Mouse (Mus musculus) embryonic facial prominence, embryonic 12.5 days (tissue): ENCODE measurements around the gene Mpc1. TPM values are rescaled to one million over a fixed set of nuclear protein-coding genes. Genes with fewer than 3 reads are reported as not detected.
"Not testable (repeated sequence)": the region's sequence is repeated elsewhere in the genome, so short reads cannot be mapped to it uniquely, and the experiment has no call there.

ENCODE experiments used
- ATAC-seq: fragments of 200-750 bp; cut with Nextera tagmentation; 2 replicates; pipeline ENCODE4 v1.8.0; 2017; ENCODE audit not compliant: insufficient number of reproducible peaks, insufficient read depth, low FRiP score, low TSS enrichment
- H3K27ac ChIP-seq: fragments of 300-500 bp; sonication (generic); 2 replicates; pipeline ENCODE4 v1.5.1; 2016; ENCODE audit warnings: mild to moderate bottlenecking
- H3K27me3 ChIP-seq: fragments of 300-500 bp; sonication (generic); 2 replicates; pipeline ENCODE4 v1.6.1; 2016; ENCODE audit warnings: mild to moderate bottlenecking, moderate library complexity
- H3K36me3 ChIP-seq: fragments of 300-500 bp; sonication (generic); 2 replicates; pipeline ENCODE4 v1.6.1; 2016; ENCODE audit warnings: mild to moderate bottlenecking
- H3K4me1 ChIP-seq: fragments of 300-500 bp; sonication (generic); 2 replicates; pipeline ENCODE4 v1.6.1; 2016
- H3K4me2 ChIP-seq: fragments of 300-500 bp; sonication (generic); replicated peaks from 2 replicates; pipeline ENCODE4 v1.6.1; 2016; ENCODE audit warnings: mild to moderate bottlenecking, moderate library complexity
- H3K4me3 ChIP-seq: fragments of 300-500 bp; sonication (generic); 2 replicates; pipeline ENCODE4 v1.5.1; 2016; ENCODE audit warnings: mild to moderate bottlenecking
- H3K9ac ChIP-seq: fragments of 300-500 bp; sonication (generic); 2 replicates; pipeline ENCODE4 v1.6.1; 2016; ENCODE audit warnings: mild to moderate bottlenecking, moderate library complexity
- H3K9me3 ChIP-seq: fragments of 300-500 bp; sonication (generic); 2 replicates; pipeline ENCODE4 v1.6.1; 2016; ENCODE audit warnings: mild to moderate bottlenecking, moderate library complexity
- WGBS: fragments of 180-500 bp; shearing (Covaris S2); methylation state at CpG from one replicate; pipeline ENCODE4 v1.1.7; 2016; 5-methylcytosine and 5-hydroxymethylcytosine counted together
- polyA plus RNA-seq: library from polyadenylated mRNA; unstranded; fragments of >200 nt; fragmentation: Nextera tagmentation; extraction: Ambion mirVana; gene quantifications from 2 replicates; pipeline ENCODE4 v1.2.1, GENCODE M21; 2016

Mpc1 gene
- polyA plus RNA-seq, 1 experiment from 2014 or later, result 122 TPM

GRCm38 (mm10) chr17:8251704-8252103, 31.0 kb upstream of the Mpc1 start:
- Histone ChIP-seq H3K4me1 (no peaks in the 10 kb centered on the region), H3K27ac (no peak overlapping the region), H3K4me2 (no peak overlapping the region), H3K9me3 (no peaks in the 10 kb centered on the region), H3K4me3 (no peak overlapping the region), H3K27me3 (no peaks in the 10 kb centered on the region), H3K36me3 (no peaks in the 10 kb centered on the region), H3K9ac (no peak overlapping the region)
- WGBS, result 90% methylated on average over 7 of the region's 7 CpGs
- ATAC-seq, result no peak

DNA sequence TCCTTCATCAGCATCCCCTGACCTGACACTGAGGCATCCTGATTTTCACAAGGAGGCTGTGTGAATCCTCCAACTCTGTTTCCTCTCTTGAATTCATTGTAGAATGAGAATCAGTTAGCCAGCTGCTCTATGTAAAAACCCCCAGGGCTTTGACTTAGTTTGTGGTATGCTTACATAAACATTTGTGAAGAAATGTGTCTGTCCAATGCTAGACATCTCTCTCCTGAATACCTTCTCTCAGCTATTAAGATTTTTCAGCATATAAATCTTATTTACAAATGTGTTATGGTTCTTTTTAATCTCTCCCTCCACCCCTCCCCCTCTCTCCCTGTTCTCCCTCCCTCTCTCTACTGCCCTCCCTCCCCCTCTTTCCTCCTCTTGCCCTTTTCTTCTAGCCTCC, 28.4 kb upstream of the Mpc1 start:
- no peaks in the 10 kb centered on the region for H3K4me1 ChIP-seq
- no peak overlapping the region for H3K4me2 ChIP-seq
- no peak overlapping the region for H3K4me3 ChIP-seq
- H3K27me3 ChIP-seq, result no peaks in the 10 kb centered on the region
- H3K9me3 ChIP-seq, result no peaks in the 10 kb centered on the region
- ATAC-seq, result no peak
- H3K9ac ChIP-seq, result no peak overlapping the region
- no peaks in the 10 kb centered on the region for H3K36me3 ChIP-seq
- H3K27ac ChIP-seq, result no peak overlapping the region

GRCm38 (mm10) chr17:8254914-8255313, 27.8 kb upstream of the Mpc1 start:
- Histone ChIP-seq H3K27ac (no peak overlapping the region), H3K4me1 (no peaks in the 10 kb centered on the region), H3K4me3 (no peak overlapping the region), H3K9ac (no peak overlapping the region), H3K4me2 (no peak overlapping the region), H3K9me3 (no peaks in the 10 kb centered on the region), H3K27me3 (no peaks in the 10 kb centered on the region), H3K36me3 (no peaks in the 10 kb centered on the region)
- ATAC-seq, result no peak
- WGBS, result 75% methylated on average over 3 of the region's 3 CpGs

DNA sequence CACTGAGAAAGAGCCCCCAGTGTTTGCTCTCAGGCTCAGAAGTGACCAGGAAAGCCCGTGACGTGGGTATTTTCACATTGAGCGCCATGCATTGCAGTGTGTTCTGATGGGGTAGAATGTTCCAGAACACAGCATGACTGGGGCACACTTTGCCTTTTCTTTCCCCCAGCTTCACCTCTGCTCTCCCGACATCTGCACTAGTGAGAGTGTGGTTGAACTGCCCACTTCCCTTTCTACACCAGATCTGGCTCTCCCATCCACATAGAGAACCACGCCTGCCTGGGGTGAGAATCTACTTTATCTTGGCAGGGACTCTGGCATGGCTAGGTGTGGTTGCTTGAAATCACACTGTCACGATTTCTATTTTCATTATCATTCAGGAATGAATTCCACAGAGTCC, 27.1 kb upstream of the Mpc1 start:
- ATAC-seq, result no peak
- WGBS, result 84% methylated on average over 6 of the region's 6 CpGs
- H3K4me2 ChIP-seq, result no peak overlapping the region
- H3K9ac ChIP-seq, result no peak overlapping the region
- H3K4me1 ChIP-seq, result no peaks in the 10 kb centered on the region
- no peak overlapping the region for H3K4me3 ChIP-seq
- H3K27ac ChIP-seq, result no peak overlapping the region
- no peaks in the 10 kb centered on the region for H3K27me3 ChIP-seq
- no peaks in the 10 kb centered on the region for H3K36me3 ChIP-seq
- H3K9me3 ChIP-seq, result no peaks in the 10 kb centered on the region

DNA sequence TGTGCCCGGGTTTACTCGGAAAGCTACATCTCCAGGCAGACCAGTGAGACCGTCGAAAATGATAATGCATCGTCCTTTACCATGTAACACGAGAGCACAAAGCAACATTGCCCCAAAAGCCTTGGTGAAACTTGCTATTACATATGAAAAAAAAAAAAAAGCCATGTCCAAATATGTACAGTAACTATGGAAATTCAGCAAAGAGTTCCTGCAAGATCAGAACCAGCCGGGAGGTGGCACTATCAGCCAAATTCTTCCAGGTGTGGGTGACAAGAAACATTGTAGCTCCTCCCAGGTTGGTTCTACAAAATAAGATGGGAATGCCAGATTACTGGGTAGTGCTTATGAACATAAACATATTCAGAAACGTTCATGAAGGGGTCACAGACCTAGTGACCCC, 25.7 kb upstream of the Mpc1 start:
- no peak overlapping the region for H3K4me2 ChIP-seq
- no peaks in the 10 kb centered on the region for H3K36me3 ChIP-seq
- no peak for ATAC-seq
- 71% methylated on average over 8 of the region's 8 CpGs for WGBS
- H3K4me1 ChIP-seq, result no peaks in the 10 kb centered on the region
- H3K27ac ChIP-seq, result no peak overlapping the region
- no peak overlapping the region for H3K9ac ChIP-seq
- H3K9me3 ChIP-seq, result no peaks in the 10 kb centered on the region
- no peak overlapping the region for H3K4me3 ChIP-seq
- no peaks in the 10 kb centered on the region for H3K27me3 ChIP-seq

DNA sequence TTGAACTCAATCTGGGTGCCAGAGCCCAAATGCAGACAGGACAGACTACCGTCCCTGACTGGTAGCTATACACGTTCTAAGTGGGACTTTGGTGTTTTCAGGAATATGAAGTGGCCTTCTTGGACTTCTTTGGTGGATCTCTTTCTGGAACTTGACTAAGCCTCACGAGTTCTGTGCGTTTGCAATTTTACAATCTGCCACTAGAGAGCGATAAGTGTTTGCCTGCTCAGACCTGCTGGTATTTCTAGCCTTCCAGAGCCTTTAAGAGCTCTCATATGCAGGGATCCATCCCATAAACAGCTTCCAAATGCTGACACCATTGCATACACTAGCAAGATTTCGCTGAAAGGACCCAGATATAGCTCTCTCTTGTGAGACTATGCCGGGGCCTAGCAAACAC, 18.1 kb upstream of the Mpc1 start:
- ATAC-seq, H3K27me3 ChIP-seq, H3K4me2 ChIP-seq, H3K27ac ChIP-seq, H3K9ac ChIP-seq, H3K4me3 ChIP-seq, H3K36me3 ChIP-seq, H3K4me1 ChIP-seq, H3K9me3 ChIP-seq: not testable (repeated sequence)
- 16% methylated on average over 7 of the region's 7 CpGs for WGBS

DNA sequence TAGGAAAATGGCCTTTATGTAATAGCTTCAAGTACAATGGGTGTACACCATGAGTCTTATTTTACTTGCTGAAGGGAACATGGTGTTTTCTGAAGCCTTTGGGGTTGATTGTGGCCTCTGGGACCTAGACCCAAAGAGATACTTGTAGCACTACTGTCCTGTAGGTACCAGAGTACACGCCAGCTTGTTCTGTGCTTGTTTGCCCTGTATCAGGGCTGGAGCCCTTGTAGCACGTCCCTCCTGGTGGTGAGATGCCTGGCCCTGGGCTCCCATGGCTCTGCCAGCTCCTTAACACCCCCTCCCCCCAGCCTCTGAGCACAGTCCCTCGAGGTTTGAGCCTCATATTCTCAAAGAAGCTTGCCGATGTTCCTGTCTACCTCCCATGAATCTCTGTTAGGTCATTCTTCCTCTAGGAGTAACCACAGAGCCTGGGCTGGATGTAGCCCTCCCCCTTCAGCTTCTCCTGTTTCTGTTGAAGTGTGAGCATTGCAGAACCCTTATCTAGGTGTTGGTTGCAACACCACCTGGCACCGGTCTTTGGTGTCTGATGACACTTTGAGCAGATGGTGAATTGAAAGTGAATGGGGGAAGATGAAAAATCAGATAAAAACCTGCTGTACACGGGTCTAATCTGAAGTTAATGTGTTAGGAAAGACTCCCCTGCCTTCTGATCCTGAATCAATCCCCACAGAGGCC, 10.5 kb upstream of the Mpc1 start:
- no peaks in the 10 kb centered on the region for H3K4me1 ChIP-seq
- WGBS, result 55% methylated on average over 6 of the region's 6 CpGs
- no peak overlapping the region for H3K27ac ChIP-seq
- no peaks in the 10 kb centered on the region for H3K9me3 ChIP-seq
- no peak overlapping the region for H3K9ac ChIP-seq
- no peak overlapping the region for H3K4me3 ChIP-seq
- no peaks in the 10 kb centered on the region for H3K36me3 ChIP-seq
- no peak for ATAC-seq
- no peaks in the 10 kb centered on the region; the same call in 1 of the 2 replicates for H3K27me3 ChIP-seq
- no peak overlapping the region for H3K4me2 ChIP-seq

DNA sequence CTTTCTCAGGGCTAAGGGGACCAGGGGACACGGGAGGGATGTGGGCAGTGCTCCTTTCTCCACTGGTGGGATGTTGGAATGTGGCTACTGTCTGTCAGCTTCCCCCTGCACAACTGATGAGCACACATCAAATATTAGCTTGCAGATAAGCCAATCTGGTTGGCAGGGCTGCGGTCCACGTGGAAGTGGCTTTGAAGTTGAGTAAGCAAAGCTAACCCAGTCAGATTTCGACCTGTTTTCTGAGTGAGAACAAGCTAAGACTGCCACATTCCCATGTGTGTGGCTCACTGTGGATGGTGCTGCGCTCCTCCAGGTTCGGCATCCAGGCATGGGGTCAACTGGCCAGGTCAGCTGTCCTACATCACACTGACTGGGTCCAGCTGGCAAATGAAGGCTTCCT, 9.8 kb upstream of the Mpc1 start:
- 69% methylated on average over 6 of the region's 6 CpGs for WGBS
- Histone ChIP-seq H3K9ac (no peak overlapping the region), H3K4me2 (no peak overlapping the region), H3K4me1 (no peaks in the 10 kb centered on the region), H3K27me3 (no peaks in the 10 kb centered on the region; the same call in 1 of the 2 replicates), H3K36me3 (no peaks in the 10 kb centered on the region), H3K27ac (no peak overlapping the region), H3K4me3 (no peak overlapping the region), H3K9me3 (no peaks in the 10 kb centered on the region)
- no peak for ATAC-seq

GRCm38 (mm10) chr17:8276071-8276470, 6.6 kb upstream of the Mpc1 start:
- H3K36me3 ChIP-seq, result no peaks in the 10 kb centered on the region
- no peak overlapping the region for H3K4me3 ChIP-seq
- ATAC-seq, result no peak
- no peaks in the 10 kb centered on the region; the same call in 1 of the 2 replicates for H3K27me3 ChIP-seq
- WGBS, result 72% methylated on average over 4 of the region's 4 CpGs
- no peak overlapping the region for H3K4me2 ChIP-seq
- no peak overlapping the region for H3K27ac ChIP-seq
- no peak overlapping the region for H3K9ac ChIP-seq
- no peaks in the 10 kb centered on the region for H3K4me1 ChIP-seq
- H3K9me3 ChIP-seq, result no peaks in the 10 kb centered on the region

DNA sequence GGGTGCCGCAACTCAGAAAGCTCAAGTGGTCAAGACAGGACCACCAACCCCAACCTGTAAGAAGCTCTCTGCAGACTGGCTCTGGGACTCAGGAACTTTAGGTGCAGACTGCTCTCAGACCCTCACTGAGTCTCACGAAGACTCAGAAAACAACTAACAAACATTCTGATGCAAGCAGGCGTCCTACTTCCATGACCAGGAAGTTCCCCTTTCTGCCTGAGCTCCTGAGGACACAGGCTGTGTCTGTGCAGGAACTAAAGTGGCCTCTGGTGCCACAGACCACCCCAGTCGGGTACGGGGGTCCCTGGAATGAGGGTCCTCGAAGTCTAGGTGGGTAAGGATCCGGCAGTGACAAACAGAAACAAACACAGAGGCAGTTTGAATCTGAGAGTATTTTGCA, 6.0 kb upstream of the Mpc1 start:
- Histone ChIP-seq H3K4me2 (no peak overlapping the region), H3K9ac (no peak overlapping the region), H3K36me3 (no peaks in the 10 kb centered on the region), H3K27me3 (no peaks in the 10 kb centered on the region), H3K4me3 (no peak overlapping the region), H3K27ac (no peak overlapping the region), H3K9me3 (no peaks in the 10 kb centered on the region), H3K4me1 (no peaks in the 10 kb centered on the region)
- WGBS, result 71% methylated on average over 7 of the region's 7 CpGs
- ATAC-seq, result no peak

- Histone ChIP-seq H3K9me3 (no peaks in the 10 kb centered on the region), H3K36me3 (no peaks in the 10 kb centered on the region), H3K4me3 (no peak overlapping the region), H3K27ac (no peak overlapping the region), H3K4me1 (no peaks in the 10 kb centered on the region), H3K4me2 (no peak overlapping the region), H3K27me3 (no peaks in the 10 kb centered on the region), H3K9ac (no peak overlapping the region)
- ATAC-seq, result no peak
- WGBS, result 84% methylated on average over 3 of the region's 3 CpGs
Measured at GRCm38 (mm10) chr17:8277266-8277665, 5.4 kb upstream of the Mpc1 start.

GRCm38 (mm10) chr17:8278356-8278755, 4.3 kb upstream of the Mpc1 start:
- no peaks in the 10 kb centered on the region for H3K36me3 ChIP-seq

More at GRCm38 (mm10) chr17:8278356-8278755, 4.3 kb upstream of the Mpc1 start:
- WGBS, result 57% methylated on average over 3 of the region's 3 CpGs
- Histone ChIP-seq H3K4me1 (no peaks in the 10 kb centered on the region), H3K4me2 (no peak overlapping the region), H3K9me3 (no peaks in the 10 kb centered on the region), H3K27ac (no peak overlapping the region), H3K27me3 (no peaks in the 10 kb centered on the region), H3K9ac (no peak overlapping the region), H3K4me3 (no peak overlapping the region)
- ATAC-seq, result no peak
